Mouse (Mus musculus) layer of hippocampus, adult 2 months (tissue): ENCODE data around the gene Spata18. TPM values are rescaled to one million over a fixed set of nuclear protein-coding genes. Genes with fewer than 3 reads are reported as not detected.

ENCODE experiments used
- DNase-seq, 2 experiments: peaks; one replicate each; pipeline ENCODE4 v3.0.0; 2022; ENCODE audit warnings: low spot score in 2 of 2
- H3K27ac ChIP-seq: fragments of 200-600 bp; 2 replicates; pipeline ENCODE4 v1.8.1; 2022
- H3K4me3 ChIP-seq: fragments of 200-600 bp; 2 replicates; pipeline ENCODE4 v1.8.1; 2022; ENCODE audit warnings: mild to moderate bottlenecking
- CTCF ChIP-seq: fragments of 200-600 bp; conservative IDR thresholded peaks from 2 replicates; pipeline ENCODE4 v1.8.1; 2022; ENCODE audit warnings: antibody characterized with exemption, mild to moderate bottlenecking, moderate library complexity
- long read RNA-seq, 2 experiments: library from polyadenylated mRNA; stranded (forward); transcript quantifications; one replicate each; pipeline ENCODE4 v2.0.0; 2021; ENCODE audit warnings: borderline mapping rate in 2 of 2
- total RNA-seq, 2 experiments: library from RNA; stranded (reverse); gene quantifications; 2 replicates each; pipeline ENCODE4 v1.2.3; 2021

The Spata18 gene
- 1 to 10 TPM in 1 of 2 experiments, under 1 TPM in 1; 0.79 to 1.0 TPM for total RNA-seq
- long read RNA-seq, experiment 1, partial matches to known transcripts, result 0 of 2 reads
- long read RNA-seq, experiment 1, other reads (novel, unspliced or antisense), result 2 of 2 reads
- long read RNA-seq, experiment 2, result 0 reads

- no peak for TF ChIP-seq CTCF
- no peak for DNase-seq
- H3K27ac ChIP-seq, result no peak within 1 kb of the TSS
These were observed at the start of gene Spata18 for GRCm38 (mm10) chr5:73651061-73651854. Gene Spata18, plus strand, starts transcription at chr5:73651379.

GRCm38 (mm10) chr5:73602865-73603264 lies 48.3 kb upstream of the Spata18 start:
- TF ChIP-seq CTCF, result peak; percentile 64
- no peak for DNase-seq
- H3K27ac ChIP-seq, result no peak overlapping the region
- no peak overlapping the region for H3K4me3 ChIP-seq

More at GRCm38 (mm10) chr5:73651061-73651854, at the start of gene Spata18:
- H3K4me3 ChIP-seq, result peak within 1 kb of the TSS; percentile 41

- no peak for DNase-seq
- TF ChIP-seq CTCF, result no peak
These were observed 46.6 kb upstream of the Spata18 start for GRCm38 (mm10) chr5:73604542-73604941.

GRCm38 (mm10) chr5:73604964-73605363 lies 46.2 kb upstream of the Spata18 start:
- Histone ChIP-seq H3K27ac (no peak overlapping the region), H3K4me3 (no peak overlapping the region)
- DNase-seq, result no peak
- TF ChIP-seq CTCF, result no peak

More at GRCm38 (mm10) chr5:73604542-73604941, 46.6 kb upstream of the Spata18 start:
- H3K4me3 ChIP-seq, result no peak overlapping the region
- H3K27ac ChIP-seq, result no peak overlapping the region

- Histone ChIP-seq H3K4me3 (no peak overlapping the region), H3K27ac (no peak overlapping the region)
- no peak for TF ChIP-seq CTCF
- no peak for DNase-seq
These were observed 40.1 kb upstream of the Spata18 start for GRCm38 (mm10) chr5:73611071-73611470.

- TF ChIP-seq CTCF, result no peak
- Histone ChIP-seq H3K4me3 (no peak overlapping the region), H3K27ac (no peak overlapping the region)
- no peak for DNase-seq
These were observed 37.9 kb upstream of the Spata18 start for GRCm38 (mm10) chr5:73613296-73613695.

- DNase-seq, result no peak
- Histone ChIP-seq H3K27ac (no peak overlapping the region), H3K4me3 (no peak overlapping the region)
- TF ChIP-seq CTCF, result no peak
These were observed 36.0 kb upstream of the Spata18 start for GRCm38 (mm10) chr5:73615211-73615610.

- no peak for DNase-seq
- Histone ChIP-seq H3K4me3 (no peak overlapping the region), H3K27ac (no peak overlapping the region)
- TF ChIP-seq CTCF, result no peak
These were observed 32.2 kb upstream of the Spata18 start for GRCm38 (mm10) chr5:73618969-73619368.

- no peak for TF ChIP-seq CTCF
- Histone ChIP-seq H3K27ac (no peak overlapping the region), H3K4me3 (no peak overlapping the region)
- no peak for DNase-seq
These were observed 25.7 kb upstream of the Spata18 start for GRCm38 (mm10) chr5:73625505-73625904.

- no peak for TF ChIP-seq CTCF
- Histone ChIP-seq H3K27ac (no peak overlapping the region), H3K4me3 (no peak overlapping the region)
- no peak for DNase-seq
These were observed 24.3 kb upstream of the Spata18 start for GRCm38 (mm10) chr5:73626842-73627241.

GRCm38 (mm10) chr5:73627559-73627958 lies 23.6 kb upstream of the Spata18 start:
- Histone ChIP-seq H3K4me3 (no peak overlapping the region), H3K27ac (no peak overlapping the region)
- no peak for TF ChIP-seq CTCF
- DNase-seq, result no peak

- DNase-seq, result no peak
These were observed 23.2 kb upstream of the Spata18 start for GRCm38 (mm10) chr5:73627991-73628390.

GRCm38 (mm10) chr5:73630141-73630540 lies 21.0 kb upstream of the Spata18 start:
- no peak for DNase-seq
- no peak for TF ChIP-seq CTCF
- Histone ChIP-seq H3K4me3 (no peak overlapping the region), H3K27ac (no peak overlapping the region)

More at GRCm38 (mm10) chr5:73627991-73628390, 23.2 kb upstream of the Spata18 start:
- no peak for TF ChIP-seq CTCF
- H3K27ac ChIP-seq, result no peak overlapping the region
- H3K4me3 ChIP-seq, result no peak overlapping the region
